Mouse (Mus musculus): ENCODE results near the gene Cers6. TPM values are rescaled to one million over a fixed set of nuclear protein-coding genes. Genes with fewer than 3 reads are reported as not detected.

Cers6 gene
- polyA plus RNA-seq, 1 experiment from 2014 or later, result 25.4 TPM

DNA sequence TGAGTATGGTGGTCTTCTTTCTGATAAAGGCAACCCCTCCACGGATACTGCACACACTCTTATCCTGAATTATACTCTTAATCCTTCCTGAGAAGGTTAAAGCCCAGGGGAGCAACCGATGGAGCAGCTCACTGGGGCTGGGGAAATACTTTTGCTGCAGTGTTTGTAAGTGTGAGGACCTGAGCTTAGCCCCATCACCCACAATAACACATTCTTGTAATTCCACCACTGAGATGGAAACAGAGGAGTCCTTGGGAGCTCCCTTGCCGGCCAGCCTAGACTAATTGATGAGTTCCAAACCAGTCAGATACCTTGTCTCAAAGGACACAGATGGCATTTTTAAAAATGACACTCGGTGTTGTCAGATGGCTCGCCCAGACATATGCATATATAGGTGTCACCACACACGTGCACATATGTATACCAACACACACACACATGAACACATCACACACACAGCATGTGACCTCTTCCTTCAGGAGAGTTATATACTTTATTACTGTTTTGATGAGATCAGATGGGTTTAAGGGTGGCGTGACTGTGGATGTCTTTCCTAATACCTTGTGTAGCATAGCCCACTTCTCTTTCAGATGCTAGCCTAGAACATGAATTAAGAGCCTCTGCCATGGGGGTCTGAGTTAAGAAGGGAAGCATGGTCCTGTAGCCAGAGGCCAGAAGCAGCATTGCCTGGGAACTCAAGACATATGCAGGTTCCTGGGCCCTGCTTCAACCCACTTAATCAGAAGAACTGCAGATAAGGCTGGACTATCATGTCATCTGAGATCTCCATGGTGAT is 210.4 kb downstream of the Cers6 start:
- Histone ChIP-seq H3K4me3 (no peak overlapping the region), H3K4me2 (peak overlapping the region; percentile 6; the same call in 1 of the 2 replicates), H3K27ac (ENCODE audit: poor library complexity, severe bottlenecking) (no peak overlapping the region), H3K9ac (no peak overlapping the region), H3K9me3 (replicated peaks) (no peaks in the 10 kb centered on the region), H3K36me3 (no peaks in the 10 kb centered on the region), H3K4me1 (replicated peaks) (peaks cover 11% of the 10 kb centered on the region), H3K27me3 (replicated peaks) (no peaks in the 10 kb centered on the region)
- ATAC-seq (ENCODE audit: insufficient number of reproducible peaks, low FRiP score), result 0 out of 2 replicates have a peak, but pooled peaks have one; percentile 29
- WGBS, result 38% methylated on average over 7 of the region's 7 CpGs

DNA sequence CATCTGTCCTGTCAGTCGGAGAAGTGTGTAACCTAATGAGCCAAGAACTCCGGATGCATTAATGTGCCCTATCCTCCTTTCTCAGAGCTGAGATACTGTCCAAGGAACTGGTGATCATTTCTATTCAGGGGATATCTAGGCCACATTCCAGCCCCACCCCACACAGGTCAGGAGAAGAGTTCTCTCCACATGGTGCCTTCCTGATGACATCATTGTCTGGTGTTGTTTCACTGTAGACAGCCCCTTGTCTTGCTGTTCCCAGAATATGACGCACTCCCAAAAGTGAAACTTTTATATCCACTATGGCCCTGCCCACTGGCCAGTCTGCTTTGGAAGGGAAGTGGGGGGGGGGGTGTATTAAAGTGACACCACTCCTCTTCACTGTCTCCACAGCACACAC is 215.9 kb downstream of the Cers6 start:
- Histone ChIP-seq H3K4me2 (no peak overlapping the region), H3K9me3 (replicated peaks) (no peaks in the 10 kb centered on the region), H3K27ac (ENCODE audit: poor library complexity, severe bottlenecking) (no peak overlapping the region), H3K9ac (no peak overlapping the region), H3K4me1 (replicated peaks) (peaks cover 8% of the 10 kb centered on the region), H3K4me3 (no peak overlapping the region), H3K27me3 (replicated peaks) (no peaks in the 10 kb centered on the region), H3K36me3 (no peaks in the 10 kb centered on the region)
- 53% methylated on average over 3 of the region's 3 CpGs for WGBS
- peak; percentile 71 for ATAC-seq (ENCODE audit: insufficient number of reproducible peaks, low FRiP score)

DNA sequence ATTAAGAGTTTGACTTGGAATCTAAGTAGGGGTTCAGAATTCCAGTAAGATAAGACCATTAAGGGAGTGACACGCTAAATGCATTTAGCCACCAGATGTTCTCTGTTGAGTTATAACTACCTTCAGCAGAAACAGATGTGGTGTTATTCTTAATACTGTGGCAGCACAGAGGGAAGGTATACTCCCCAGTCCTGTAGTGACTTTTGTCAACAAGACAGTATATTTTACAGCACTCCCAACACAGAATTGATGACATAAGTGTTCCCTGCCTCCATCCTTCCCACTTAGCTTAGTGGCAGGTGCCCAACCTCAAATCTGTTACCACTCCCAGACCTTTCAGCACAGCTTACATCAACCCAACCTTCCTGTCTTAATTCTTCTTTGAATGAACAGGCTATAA is 219.5 kb downstream of the Cers6 start:
- no peak overlapping the region for H3K4me2 ChIP-seq
- H3K36me3 ChIP-seq, result no peaks in the 10 kb centered on the region
- WGBS, result 67% methylated on average over 1 of the region's 1 CpGs
- no peaks in the 10 kb centered on the region for H3K9me3 ChIP-seq (replicated peaks)
- H3K4me1 ChIP-seq (replicated peaks), result peaks cover 14% of the 10 kb centered on the region
- no peak for ATAC-seq (ENCODE audit: insufficient number of reproducible peaks, low FRiP score)
- H3K4me3 ChIP-seq, result no peak overlapping the region
- H3K27me3 ChIP-seq (replicated peaks), result no peaks in the 10 kb centered on the region
- H3K9ac ChIP-seq, result no peak overlapping the region
- H3K27ac ChIP-seq (ENCODE audit: poor library complexity, severe bottlenecking), result no peak overlapping the region

DNA sequence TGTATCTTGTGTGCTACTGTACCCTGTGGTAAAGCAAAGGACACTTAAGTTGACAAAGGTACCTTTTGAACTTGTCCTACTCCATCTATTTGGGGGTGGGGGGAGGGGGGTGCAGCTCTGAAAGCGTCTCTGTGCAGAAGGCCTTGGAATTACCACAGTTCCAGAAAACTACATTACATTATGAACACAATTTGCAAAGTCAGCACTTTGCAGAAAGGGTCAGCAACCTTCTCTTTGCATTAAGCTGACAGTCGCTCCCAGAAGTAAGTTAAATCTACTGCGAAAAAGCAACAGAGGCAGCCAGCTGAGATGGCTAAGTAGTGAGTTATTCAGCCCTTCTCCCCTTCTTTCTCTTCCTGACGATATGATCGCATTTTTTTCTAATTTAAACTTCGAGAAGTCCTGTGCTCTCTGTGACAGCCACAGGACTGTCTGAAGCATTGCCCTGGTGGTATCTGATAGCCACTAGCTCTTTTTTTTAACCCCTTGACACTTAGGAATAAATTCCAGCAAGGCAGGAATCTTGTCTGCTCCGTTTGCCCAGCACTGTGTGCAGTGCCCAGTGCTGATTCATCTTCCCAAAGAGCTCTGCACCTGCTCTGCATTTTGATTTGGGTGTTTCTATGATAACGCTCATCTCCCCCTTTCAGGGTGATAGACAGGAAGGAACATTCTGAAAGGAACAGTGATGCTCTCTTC is 221.4 kb downstream of the Cers6 start:
- H3K4me1 ChIP-seq (replicated peaks), result peaks cover 16% of the 10 kb centered on the region
- H3K36me3 ChIP-seq, result no peaks in the 10 kb centered on the region; the same call in 1 of the 2 replicates
- WGBS, result 50% methylated on average over 8 of the region's 8 CpGs
- no peaks in the 10 kb centered on the region for H3K9me3 ChIP-seq (replicated peaks)
- H3K4me2 ChIP-seq, result no peak overlapping the region
- H3K4me3 ChIP-seq, result no peak overlapping the region
- no peaks in the 10 kb centered on the region for H3K27me3 ChIP-seq (replicated peaks)
- no peak for ATAC-seq (ENCODE audit: insufficient number of reproducible peaks, low FRiP score)
- H3K9ac ChIP-seq, result no peak overlapping the region
- no peak overlapping the region for H3K27ac ChIP-seq (ENCODE audit: poor library complexity, severe bottlenecking)

DNA sequence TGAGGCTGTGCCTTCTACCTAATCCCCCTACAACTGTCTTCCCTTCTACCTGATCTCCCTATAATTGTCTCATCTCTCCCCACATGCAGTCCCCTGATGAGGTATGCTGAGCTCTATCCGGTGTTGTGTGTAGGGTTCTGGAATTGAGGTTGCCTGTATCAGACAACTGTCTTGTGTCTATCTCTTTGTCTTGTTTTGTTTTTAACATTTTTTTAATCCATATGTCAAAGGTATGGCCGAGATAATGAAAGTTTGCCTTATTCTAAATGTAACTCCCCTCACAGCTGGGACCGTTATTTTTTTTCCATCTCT is 221.9 kb downstream of the Cers6 start:
- H3K36me3 ChIP-seq, result no peaks in the 10 kb centered on the region; the same call in 1 of the 2 replicates
- H3K9ac ChIP-seq, result no peak overlapping the region
- 87% methylated on average over 3 of the region's 3 CpGs for WGBS
- no peaks in the 10 kb centered on the region for H3K9me3 ChIP-seq (replicated peaks)
- peaks cover 16% of the 10 kb centered on the region for H3K4me1 ChIP-seq (replicated peaks)
- no peak overlapping the region for H3K4me3 ChIP-seq
- H3K27ac ChIP-seq (ENCODE audit: poor library complexity, severe bottlenecking), result no peak overlapping the region
- H3K4me2 ChIP-seq, result no peak overlapping the region
- no peak for ATAC-seq (ENCODE audit: insufficient number of reproducible peaks, low FRiP score)
- H3K27me3 ChIP-seq (replicated peaks), result no peaks in the 10 kb centered on the region

DNA sequence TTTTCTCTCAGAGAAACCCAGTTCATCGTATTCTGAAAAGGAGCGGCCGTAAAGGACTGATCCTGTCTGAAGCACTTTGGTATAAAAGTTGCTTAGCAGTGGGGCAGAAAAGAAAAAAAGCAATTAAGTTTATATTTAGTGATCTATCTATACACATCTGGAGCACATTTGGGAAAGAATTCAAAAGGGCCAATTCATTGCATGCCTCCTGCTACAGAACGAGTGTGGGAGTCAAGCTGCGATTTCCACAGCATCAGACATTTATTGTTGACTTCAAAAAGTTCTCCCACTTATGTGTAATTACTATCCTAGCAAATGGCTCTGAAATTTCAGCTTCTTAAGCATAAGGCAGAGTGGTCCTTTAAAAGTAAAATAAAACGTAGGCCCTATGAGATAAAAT is 223.2 kb downstream of the Cers6 start:
- no peak overlapping the region for H3K4me3 ChIP-seq
- ATAC-seq (ENCODE audit: insufficient number of reproducible peaks, low FRiP score), result no peak
- peaks cover 16% of the 10 kb centered on the region for H3K4me1 ChIP-seq (replicated peaks)
- WGBS, result 84% methylated on average over 6 of the region's 6 CpGs
- no peak overlapping the region for H3K27ac ChIP-seq (ENCODE audit: poor library complexity, severe bottlenecking)
- H3K9ac ChIP-seq, result no peak overlapping the region
- H3K36me3 ChIP-seq, result no peaks in the 10 kb centered on the region; the same call in 1 of the 2 replicates
- no peaks in the 10 kb centered on the region for H3K9me3 ChIP-seq (replicated peaks)
- no peak overlapping the region for H3K4me2 ChIP-seq
- no peaks in the 10 kb centered on the region for H3K27me3 ChIP-seq (replicated peaks)

DNA sequence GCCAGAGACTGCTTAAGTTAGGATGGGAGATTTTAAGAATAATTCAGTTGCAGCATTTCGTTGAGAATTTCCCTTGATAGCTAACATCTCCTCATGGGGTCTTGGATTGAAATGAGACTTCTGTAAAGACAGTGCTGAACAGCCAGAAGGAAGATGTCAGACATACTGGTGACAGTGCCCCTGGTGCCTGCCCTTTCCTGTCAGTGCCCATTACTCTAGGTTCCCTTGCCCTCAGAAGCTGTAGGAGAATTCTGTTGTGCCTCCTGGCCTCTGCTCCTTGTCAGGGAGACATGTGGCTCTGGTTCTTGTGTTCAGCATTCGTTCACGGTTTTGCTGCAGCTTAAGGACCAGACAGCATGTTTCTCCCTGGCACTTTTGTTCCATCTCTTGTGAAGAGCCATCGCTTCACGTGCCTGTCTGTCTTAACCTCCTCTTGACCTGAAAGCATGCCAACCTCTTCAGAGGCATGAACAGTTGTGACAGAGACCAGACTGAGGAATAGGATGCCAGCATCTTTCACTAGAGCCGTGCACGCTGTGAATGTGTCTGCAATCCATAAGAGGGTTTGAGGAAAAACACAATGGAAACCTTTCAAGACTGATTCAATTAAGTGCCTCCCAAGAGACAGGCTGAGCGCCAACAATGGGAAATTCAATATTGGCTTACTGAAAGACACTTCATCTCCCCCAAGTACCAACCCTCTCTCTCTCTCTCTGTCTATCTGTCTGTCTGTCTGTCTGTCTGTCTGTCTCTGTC is 225.4 kb downstream of the Cers6 start:
- no peaks in the 10 kb centered on the region for H3K27me3 ChIP-seq (replicated peaks)
- H3K36me3 ChIP-seq, result no peaks in the 10 kb centered on the region; the same call in 1 of the 2 replicates
- H3K4me2 ChIP-seq, result no peak overlapping the region
- no peak for ATAC-seq (ENCODE audit: insufficient number of reproducible peaks, low FRiP score)
- no peak overlapping the region for H3K27ac ChIP-seq (ENCODE audit: poor library complexity, severe bottlenecking)
- no peak overlapping the region for H3K9ac ChIP-seq
- H3K4me3 ChIP-seq, result no peak overlapping the region
- no peaks in the 10 kb centered on the region for H3K9me3 ChIP-seq (replicated peaks)
- peaks cover 13% of the 10 kb centered on the region for H3K4me1 ChIP-seq (replicated peaks)
- 52% methylated on average over 8 of the region's 8 CpGs for WGBS

DNA sequence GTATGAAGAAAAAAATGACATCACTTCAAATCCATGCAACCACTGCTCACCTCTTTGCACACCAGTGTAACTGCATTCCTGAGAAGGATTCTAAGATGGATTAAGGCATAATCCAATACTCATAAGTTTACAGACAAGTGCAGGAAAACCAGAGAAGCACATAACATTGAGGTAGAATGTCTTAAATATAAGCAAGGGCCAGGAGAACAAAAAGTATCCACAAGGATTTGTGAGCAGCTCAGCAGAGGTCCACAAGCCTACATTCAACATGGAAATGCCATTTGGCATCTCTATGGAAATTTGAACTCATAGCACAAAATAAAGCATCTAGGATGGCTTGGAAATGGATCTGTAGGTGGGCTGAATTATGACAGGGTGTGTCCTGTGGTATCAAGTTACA is 234.6 kb downstream of the Cers6 start:
- no peaks in the 10 kb centered on the region for H3K36me3 ChIP-seq
- H3K4me2 ChIP-seq, result no peak overlapping the region
- no peak overlapping the region for H3K27ac ChIP-seq (ENCODE audit: poor library complexity, severe bottlenecking)
- H3K27me3 ChIP-seq (replicated peaks), result no peaks in the 10 kb centered on the region
- no peak overlapping the region for H3K9ac ChIP-seq
- H3K4me1 ChIP-seq (replicated peaks), result no peaks in the 10 kb centered on the region
- ATAC-seq (ENCODE audit: insufficient number of reproducible peaks, low FRiP score), result no peak
- H3K4me3 ChIP-seq, result no peak overlapping the region
- no peaks in the 10 kb centered on the region for H3K9me3 ChIP-seq (replicated peaks)

DNA sequence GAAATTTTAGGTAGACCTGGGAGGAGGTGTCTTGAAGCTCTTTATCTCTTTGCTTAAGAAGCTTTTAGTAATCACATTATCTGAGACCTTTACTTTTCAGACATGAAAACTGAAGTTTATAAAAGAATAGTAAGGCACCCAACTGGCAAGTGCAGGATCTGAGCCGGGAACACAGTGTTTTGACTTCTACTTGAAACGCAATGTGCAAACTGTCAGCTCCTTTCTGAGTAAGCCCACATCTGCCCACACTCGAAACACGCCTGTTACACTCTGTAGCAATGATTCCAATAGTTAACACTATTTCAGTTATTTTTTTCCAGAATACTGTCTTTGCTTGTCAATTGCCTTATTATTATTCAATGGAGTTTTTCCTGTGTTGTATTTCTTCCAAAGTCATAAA is 235.6 kb downstream of the Cers6 start:
- H3K4me2 ChIP-seq, result no peak overlapping the region
- no peak for ATAC-seq (ENCODE audit: insufficient number of reproducible peaks, low FRiP score)
- no peaks in the 10 kb centered on the region for H3K36me3 ChIP-seq
- no peaks in the 10 kb centered on the region for H3K4me1 ChIP-seq (replicated peaks)
- H3K4me3 ChIP-seq, result no peak overlapping the region
- 83% methylated on average over 4 of the region's 4 CpGs for WGBS
- no peaks in the 10 kb centered on the region for H3K9me3 ChIP-seq (replicated peaks)
- no peaks in the 10 kb centered on the region for H3K27me3 ChIP-seq (replicated peaks)
- no peak overlapping the region for H3K27ac ChIP-seq (ENCODE audit: poor library complexity, severe bottlenecking)
- no peak overlapping the region for H3K9ac ChIP-seq

DNA sequence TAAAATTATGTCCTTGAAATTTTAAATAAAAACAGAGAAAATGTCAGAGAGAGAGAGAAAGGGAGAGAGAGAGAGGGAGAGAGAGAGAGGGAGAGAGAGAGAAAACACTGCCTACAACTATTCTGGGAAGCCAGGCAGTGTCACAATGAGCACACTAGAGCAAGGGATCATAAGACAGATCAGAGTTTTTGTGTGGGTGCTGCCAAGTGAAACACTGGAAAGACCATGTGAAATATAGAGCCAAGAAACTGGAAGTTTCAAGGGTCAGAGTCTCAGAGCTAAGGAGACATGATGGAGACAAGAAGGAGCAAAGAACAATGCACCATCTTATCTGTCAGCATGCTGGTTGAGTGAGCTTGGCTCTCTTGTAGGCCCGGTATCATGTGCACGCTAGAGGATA is 236.3 kb downstream of the Cers6 start:
- Histone ChIP-seq H3K4me1 (replicated peaks) (no peaks in the 10 kb centered on the region), H3K27ac (ENCODE audit: poor library complexity, severe bottlenecking) (no peak overlapping the region), H3K4me3 (no peak overlapping the region), H3K4me2 (no peak overlapping the region), H3K9me3 (replicated peaks) (no peaks in the 10 kb centered on the region), H3K9ac (no peak overlapping the region), H3K36me3 (no peaks in the 10 kb centered on the region), H3K27me3 (replicated peaks) (no peaks in the 10 kb centered on the region)
- 62% methylated on average over 2 of the region's 2 CpGs for WGBS
- no peak for ATAC-seq (ENCODE audit: insufficient number of reproducible peaks, low FRiP score)

DNA sequence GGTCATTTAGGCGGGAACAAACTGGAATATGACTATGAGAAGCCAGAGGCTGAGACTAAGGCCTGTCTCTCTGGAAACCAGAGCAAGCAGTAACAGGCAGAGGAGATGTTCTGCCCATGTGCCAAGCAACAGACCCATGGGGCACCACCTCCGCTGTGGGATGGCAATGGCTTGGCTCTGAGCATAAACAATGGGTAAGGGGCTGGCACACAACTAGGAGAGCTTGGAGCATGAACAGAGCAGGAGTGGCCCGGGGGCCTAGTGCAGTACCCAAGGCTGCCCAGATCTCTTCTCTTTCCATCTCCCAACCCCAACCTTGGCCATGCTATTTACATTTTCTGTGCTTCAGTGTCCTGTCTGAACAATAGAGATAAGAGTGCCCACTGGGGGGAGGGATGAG is 237.5 kb downstream of the Cers6 start:
- Histone ChIP-seq H3K27me3 (replicated peaks) (no peaks in the 10 kb centered on the region), H3K9ac (no peak overlapping the region), H3K27ac (ENCODE audit: poor library complexity, severe bottlenecking) (no peak overlapping the region), H3K36me3 (no peaks in the 10 kb centered on the region), H3K9me3 (replicated peaks) (no peaks in the 10 kb centered on the region), H3K4me2 (no peak overlapping the region), H3K4me1 (replicated peaks) (no peaks in the 10 kb centered on the region), H3K4me3 (no peak overlapping the region)
- no peak for ATAC-seq (ENCODE audit: insufficient number of reproducible peaks, low FRiP score)
- 91% methylated on average over 3 of the region's 3 CpGs for WGBS

Measured in heart, embryonic 12.5 days (tissue).